Mouse (Mus musculus) liver, postnatal 0 days (tissue): ENCODE results near the gene Gm10491.

ENCODE experiments used
- CTCF ChIP-seq: sonication (generic); IDR thresholded peaks from 2 replicates; pipeline ENCODE4 v1.5.1; 2016; ENCODE audit warnings: antibody characterized with exemption, low read depth
- EP300 ChIP-seq: IDR thresholded peaks from 2 replicates; pipeline ENCODE4 v1.6.1; 2016; ENCODE audit warnings: antibody characterized with exemption, low read depth, mild to moderate bottlenecking

DNA sequence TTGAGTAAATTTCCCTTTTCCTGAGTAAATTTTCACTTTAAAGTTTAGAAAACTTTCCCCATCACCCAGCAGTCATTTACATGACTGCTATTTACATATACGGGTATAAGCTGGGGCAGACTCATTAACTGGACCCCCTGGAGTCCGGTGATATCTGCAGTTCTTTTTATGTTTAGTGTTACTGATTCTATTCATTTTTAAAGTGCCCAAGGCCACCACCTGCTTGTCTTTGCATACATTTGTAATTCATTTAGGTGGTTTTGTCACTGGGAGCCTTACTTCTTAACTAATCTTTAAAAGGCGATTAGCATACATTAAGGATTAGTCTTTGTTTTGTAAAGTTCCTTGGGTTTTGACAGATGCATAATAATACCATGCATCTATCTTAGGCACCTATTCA is 37.8 kb downstream of the Gm10491 start:
- TF ChIP-seq CTCF (no peak), EP300 (no peak)
